In genomic region chr6:71590154-71590553, GRCm38 (mm10) we compare ENCODE assay signal across 21 mouse cellular contexts. TPM values are rescaled to one million over a fixed set of nuclear protein-coding genes. Genes with fewer than 3 reads are reported as not detected.
DNase-seq lines count a peak whose midpoint lies in the region; ATAC-seq and TF ChIP-seq lines count a peak whose summit lies in the region.
"Had no signal": no experiment of that assay in that cellular context is flagged by ENCODE, and none has a peak within 500 bp of the region (broad histone marks: within the 10 kb centered on the region; RNA-seq: fewer than 3 reads in every experiment).

No protein-coding gene starts in this region.

- no peak for TF ChIP-seq CTCF in liver, adult 2 months (IDR thresholded peaks at IDR 0.05; ENCODE audit: low read depth, low read length)

- peaks cover 75% of the 10 kb centered on the region for H3K36me3 ChIP-seq in liver, adult 2 months (ENCODE audit: control insufficient read depth, insufficient read depth, low read length)
- H3K36me3 ChIP-seq in liver, embryonic 11.5 days (ENCODE audit: control insufficient read depth, insufficient read depth, low read length) = peaks cover 46% of the 10 kb centered on the region
- H3K36me3 ChIP-seq in heart, embryonic 13.5 days = peaks cover 94% of the 10 kb centered on the region

- no peak overlapping the region for H3K4me3 ChIP-seq in liver, adult 2 months (ENCODE audit: insufficient read depth, low read depth, low read length)
- H3K4me3 ChIP-seq in liver, embryonic 11.5 days (ENCODE audit: low read depth, low read length) = no peak overlapping the region
- H3K4me3 ChIP-seq in heart, embryonic 13.5 days = no peak overlapping the region
- H3K4me3 ChIP-seq: embryonic facial prominence, embryonic 12.5 days; forebrain, embryonic 15.5 days; liver, embryonic 12.5 days; lung, embryonic 15.5 days; neural tube, embryonic 12.5 days had no signal

- intact Hi-C loops in heart, postnatal 25 days (cut with DNase I) = no loop called here

- H3K27ac ChIP-seq in liver, adult 2 months (replicated peaks; ENCODE audit: insufficient read depth, low read depth, low read length) = no peak overlapping the region
- H3K27ac ChIP-seq in liver, embryonic 11.5 days (ENCODE audit: low read depth, low read length) = no peak overlapping the region
- H3K27ac ChIP-seq in heart, embryonic 13.5 days (replicated peaks) = peak overlapping the region; percentile 81
- H3K27ac ChIP-seq: embryonic facial prominence, embryonic 12.5 days; forebrain, embryonic 15.5 days; hindbrain, embryonic 14.5 days; kidney, postnatal 0 days; liver, embryonic 12.5 days; lung, embryonic 15.5 days; macrophage; neural tube, embryonic 12.5 days had no signal

- H3K79me2 ChIP-seq in liver, adult 2 months (ENCODE audit: control insufficient read depth, insufficient read depth, low read length) = no peaks in the 10 kb centered on the region; the same call in 1 of the 2 replicates

- H3K4me1 ChIP-seq in liver, adult 2 months (ENCODE audit: control insufficient read depth, insufficient read depth, low read length) = peaks cover 1% of the 10 kb centered on the region; the same call in 1 of the 2 replicates
- H3K4me1 ChIP-seq in liver, embryonic 11.5 days (replicated peaks; ENCODE audit: control insufficient read depth, insufficient read depth, low read length) = no peaks in the 10 kb centered on the region
- peaks cover 16% of the 10 kb centered on the region for H3K4me1 ChIP-seq in heart, embryonic 13.5 days
- H3K4me1 ChIP-seq: embryonic facial prominence, embryonic 12.5 days; forebrain, embryonic 15.5 days; liver, embryonic 12.5 days; lung, embryonic 15.5 days; neural tube, embryonic 12.5 days had no signal

- no peak overlapping the region for H3K9ac ChIP-seq in liver, adult 2 months (ENCODE audit: low read depth, low read length)
- no peak overlapping the region for H3K9ac ChIP-seq in liver, embryonic 11.5 days (ENCODE audit: low read depth, low read length)
- no peak overlapping the region for H3K9ac ChIP-seq in heart, embryonic 13.5 days
- H3K9ac ChIP-seq: embryonic facial prominence, embryonic 12.5 days; forebrain, embryonic 15.5 days; hindbrain, embryonic 14.5 days; liver, embryonic 12.5 days; lung, embryonic 15.5 days; neural tube, embryonic 12.5 days had no signal

- no peak for TF ChIP-seq POLR2A in liver, adult 2 months (IDR thresholded peaks at IDR 0.05; ENCODE audit: extremely low read depth, insufficient read depth, low read length)

- H3K9me3 ChIP-seq in liver, embryonic 11.5 days (ENCODE audit: control insufficient read depth, low read length) = no peaks in the 10 kb centered on the region
- no peaks in the 10 kb centered on the region for H3K9me3 ChIP-seq in heart, embryonic 13.5 days
- H3K9me3 ChIP-seq: embryonic facial prominence, embryonic 12.5 days; forebrain, embryonic 15.5 days; liver, embryonic 12.5 days; lung, embryonic 15.5 days; neural tube, embryonic 12.5 days had no signal

- WGBS in liver, adult 2 months = 89% methylated on average over 4 of the region's 4 CpGs
- 89% methylated on average over 4 of the region's 4 CpGs for WGBS in liver, embryonic 11.5 days
- 40% methylated on average over 4 of the region's 4 CpGs for WGBS in heart, embryonic 13.5 days

- no peak for ATAC-seq in liver, embryonic 11.5 days (replicated peaks; ENCODE audit: low FRiP score)
- ATAC-seq in heart, embryonic 13.5 days (ENCODE audit: extremely low read depth, insufficient number of reproducible peaks, low FRiP score, low TSS enrichment) = no peak; the same call in 1 of the 2 replicates
- ATAC-seq: forebrain, embryonic 15.5 days; liver, embryonic 12.5 days had no signal

- no peak overlapping the region for H3K4me2 ChIP-seq in liver, embryonic 11.5 days
- H3K4me2 ChIP-seq in heart, embryonic 13.5 days = no peak overlapping the region
- H3K4me2 ChIP-seq: embryonic facial prominence, embryonic 12.5 days; forebrain, embryonic 15.5 days; hindbrain, embryonic 14.5 days; liver, embryonic 12.5 days; lung, embryonic 15.5 days; midbrain, embryonic 11.5 days; neural tube, embryonic 12.5 days had no signal

- DNase-seq in heart, adult 11 months = peak; percentile 92
- no peak for DNase-seq in heart, postnatal 25 days (ENCODE audit: low spot score)
- DNase-seq in liver, adult 2 months (ENCODE audit: extremely low read depth, low read depth, low spot score) = peak; percentile 43
- DNase-seq in liver, embryonic 11.5 days (ENCODE audit: low spot score) = no peak
- DNase-seq in kidney, postnatal 36 days = peak; percentile 21 to 39
- no peak for DNase-seq in urinary bladder, postnatal 14 days (ENCODE audit: low spot score)
- no peak for DNase-seq in right cerebral cortex, postnatal 36 days (ENCODE audit: low spot score in 2 of 2)
- DNase-seq: B cell, adult 2 months; cerebellum, adult 11-12 months; right cerebral cortex, postnatal 14 days; thymus, postnatal 14 days had no signal

- no peaks in the 10 kb centered on the region for H3K27me3 ChIP-seq in liver, adult 2 months (ENCODE audit: control insufficient read depth, insufficient read depth, low read length)
- H3K27me3 ChIP-seq in liver, embryonic 11.5 days (replicated peaks; ENCODE audit: control insufficient read depth, insufficient read depth, low read length) = no peaks in the 10 kb centered on the region
- H3K27me3 ChIP-seq in heart, embryonic 13.5 days (replicated peaks) = no peaks in the 10 kb centered on the region
- H3K27me3 ChIP-seq: embryonic facial prominence, embryonic 12.5 days; forebrain, embryonic 15.5 days; liver, embryonic 12.5 days; lung, embryonic 15.5 days; neural tube, embryonic 12.5 days had no signal

RNA-seq across cellular contexts. Expression of gene Kdm3a, which starts 42.6 kb away (rescaled TPM):
- 10 to 100 TPM; 16.4 to 20.9 TPM for total RNA-seq in heart, postnatal 25 days (2021)
- 17.6 and 24.0 TPM in 2 replicates for total RNA-seq in liver, adult 2 months (2014; rRNA removed)
- 2.6 and 4.0 TPM in 2 replicates for polyA plus RNA-seq in liver, adult 2 months (2012; rRNA removed)
- polyA plus RNA-seq in liver, embryonic 11.5 days (2014; fragmentation: Nextera tagmentation; extraction: Ambion mirVana) = 28.9 and 31.6 TPM in 2 replicates
- polyA plus RNA-seq in heart, embryonic 13.5 days (2015; fragmentation: Nextera tagmentation; extraction: Ambion mirVana) = 27.0 and 33.2 TPM in 2 replicates

RNA-seq across cellular contexts. Expression of gene Chmp3, which starts 46.6 kb away (rescaled TPM):
- total RNA-seq in heart, postnatal 25 days (2021) = 10 to 100 TPM; 47.2 to 51.2 TPM
- total RNA-seq in liver, adult 2 months (2014; rRNA removed) = 44.3 and 49.6 TPM in 2 replicates
- 22.9 and 24.0 TPM in 2 replicates for polyA plus RNA-seq in liver, adult 2 months (2012; rRNA removed)
- polyA plus RNA-seq in liver, embryonic 11.5 days (2014; fragmentation: Nextera tagmentation; extraction: Ambion mirVana) = 48.2 and 54.3 TPM in 2 replicates
- 58.1 and 61.6 TPM in 2 replicates for polyA plus RNA-seq in heart, embryonic 13.5 days (2015; fragmentation: Nextera tagmentation; extraction: Ambion mirVana)

Comparison
In these comparisons a context has a peak if more than half of its experiments do, and no peak if none do; other contexts are left out.
1. DNase-seq: peak in heart, adult 11 months (single experiment), liver, adult 2 months (single experiment) and kidney, postnatal 36 days (2 of 2); none in heart, postnatal 25 days (single experiment), liver, embryonic 11.5 days (single experiment), urinary bladder, postnatal 14 days (single experiment) and right cerebral cortex, postnatal 36 days (0 of 2).